Mouse (Mus musculus) liver, adult 2 months (tissue): ENCODE results near the gene Adgb.

Experiments used
- CTCF ChIP-seq: fragments of 200-500 bp; IDR thresholded peaks from 2 replicates; pipeline ENCODE4 v1.5.1; 2011; ENCODE audit warnings: low read depth, low read length, control low read depth
- POLR2A ChIP-seq: fragments of 200-500 bp; IDR thresholded peaks from 2 replicates; pipeline ENCODE4 v1.6.1; 2011; ENCODE audit warnings: low read length, control low read depth; ENCODE audit not compliant: insufficient read depth; ENCODE audit errors: extremely low read depth

DNA sequence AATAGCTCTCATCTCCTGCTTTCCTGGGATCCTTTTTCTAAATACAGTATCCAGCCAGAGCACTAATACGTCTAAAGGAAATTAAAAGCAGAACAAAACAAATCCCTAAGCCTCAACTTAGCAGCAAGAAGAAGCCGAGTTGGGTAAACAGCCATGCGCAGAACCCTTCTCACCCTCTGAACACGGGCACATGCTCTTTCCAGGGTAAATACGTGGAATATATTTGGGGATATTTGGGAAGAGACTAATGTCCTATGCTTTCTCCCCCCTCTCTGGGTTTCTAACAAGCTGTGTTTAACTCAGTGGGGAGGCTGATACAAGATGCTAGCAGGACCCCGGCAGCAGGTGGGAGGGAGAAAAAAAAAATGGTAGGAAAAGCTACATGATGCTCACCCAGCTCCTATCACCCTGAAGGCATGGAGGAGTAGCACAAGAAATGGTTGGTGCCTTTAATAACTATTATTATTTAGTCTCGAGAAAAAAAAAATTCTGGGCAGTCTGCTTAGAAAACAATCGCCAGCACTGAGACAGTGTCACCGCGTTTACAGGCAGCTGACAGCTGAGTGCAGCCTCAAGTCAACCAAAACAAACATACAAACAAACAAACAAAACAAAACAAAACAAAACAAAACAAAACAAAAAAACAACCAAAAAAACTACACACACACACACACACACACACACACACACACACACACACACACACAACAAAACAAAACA is 151.6 kb downstream of the Adgb start:
- TF ChIP-seq CTCF (no peak), POLR2A (no peak)
